Mouse (Mus musculus): ENCODE measurements at regions not wholly inside any gene's neighbourhood (a gene's known extent, or its start where the extent isn't known, plus 50 kb on each side); places are given as distances from the start of the nearest gene placed in this dataset.

DNA sequence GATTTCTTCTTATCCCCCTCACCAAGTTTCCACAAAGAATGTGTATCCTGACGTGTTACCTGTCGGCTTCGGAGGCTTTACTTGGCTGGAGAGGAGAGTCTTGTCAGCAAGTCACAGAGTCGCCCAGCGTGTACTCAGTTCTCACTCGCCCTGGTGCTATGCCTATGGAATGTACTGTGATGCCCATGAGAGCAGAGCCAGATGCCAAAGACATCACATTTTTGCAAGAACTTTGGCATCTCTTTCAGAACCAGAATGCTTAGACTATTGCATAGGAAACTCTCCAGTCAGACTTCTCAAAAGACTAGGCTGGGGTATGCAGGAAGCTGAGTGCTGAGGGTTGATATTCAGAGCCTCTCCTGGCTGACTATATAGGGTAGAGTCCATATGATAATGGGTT lies 99.3 kb upstream of the Tsc22d2 start:
- TF ChIP-seq CTCF (IDR thresholded peaks at IDR 0.05; ENCODE audit: low read depth) (no peak), EP300 (IDR thresholded peaks at IDR 0.05; ENCODE audit: low read depth) (no peak)

Measured in liver, embryonic 14.5 days (tissue).